Mouse (Mus musculus) heart, adult 2 months (tissue): ENCODE results near the gene Fam129b. TPM values are rescaled to one million over a fixed set of nuclear protein-coding genes. Genes with fewer than 3 reads are reported as not detected.
A peak's percentile ranks its signal among the peaks of the same experiment; 100 is the strongest.

Experiments
- DNase-seq, 2 experiments: peaks; one replicate each; pipeline ENCODE4 v3.0.0; 2021
- H3K27ac ChIP-seq: fragments of 200-600 bp; 2 replicates; pipeline ENCODE4 v1.8.1; 2022
- H3K27me3 ChIP-seq: fragments of 200-500 bp; 2 replicates; pipeline ENCODE4 v1.6.1; 2012; ENCODE audit warnings: mild to moderate bottlenecking, low read length, inconsistent platforms, mixed read lengths; ENCODE audit not compliant: control insufficient read depth, insufficient read depth
- H3K36me3 ChIP-seq: fragments of 200-500 bp; 2 replicates; pipeline ENCODE4 v1.6.1; 2012; ENCODE audit warnings: low read length, inconsistent platforms; ENCODE audit not compliant: control insufficient read depth, insufficient read depth
- H3K4me1 ChIP-seq: fragments of 200-500 bp; 2 replicates; pipeline ENCODE4 v1.6.1; 2011; ENCODE audit warnings: low read length; ENCODE audit not compliant: control insufficient read depth, insufficient read depth
- H3K4me3 ChIP-seq: fragments of 200-600 bp; 2 replicates; pipeline ENCODE4 v1.8.1; 2022
- H3K79me2 ChIP-seq: fragments of 200-500 bp; replicated peaks from 2 replicates; pipeline ENCODE4 v1.6.1; 2012; ENCODE audit warnings: mild to moderate bottlenecking, inconsistent platforms, low read length, moderate library complexity, mixed read lengths; ENCODE audit not compliant: control insufficient read depth, insufficient read depth
- H3K9ac ChIP-seq: fragments of 200-500 bp; 2 replicates; pipeline ENCODE4 v1.6.1; 2012; ENCODE audit warnings: low read depth, mild to moderate bottlenecking, control low read depth, inconsistent platforms, low read length, mixed read lengths
- CTCF ChIP-seq: fragments of 200-600 bp; IDR thresholded peaks from 2 replicates; pipeline ENCODE4 v1.8.1; 2022; ENCODE audit warnings: antibody characterized with exemption, mild to moderate bottlenecking, moderate library complexity
- EP300 ChIP-seq: fragments of 200-500 bp; IDR thresholded peaks from 2 replicates; pipeline ENCODE4 v1.6.1; 2011; ENCODE audit warnings: low read depth, low read length, control low read depth; ENCODE audit not compliant: insufficient read depth
- POLR2A ChIP-seq: fragments of 200-500 bp; IDR thresholded peaks from 2 replicates; pipeline ENCODE4 v1.6.1; 2011; ENCODE audit warnings: mild to moderate bottlenecking, low read depth, low read length, control low read depth; ENCODE audit not compliant: insufficient read depth
- WGBS: fragments of 180-500 bp; shearing (Covaris S2); methylation state at CpG from one replicate; pipeline ENCODE4 v1.1.7; 2018; 5-methylcytosine and 5-hydroxymethylcytosine counted together
- intact Hi-C: fragments of 180-260 bp; cut with DNase I; formaldehyde crosslinking; loops from one replicate; pipeline ENCODE4 v1.15.1; 2025
- polyA plus RNA-seq: library from polyadenylated mRNA; depleted of rRNA; stranded (reverse); fragments of >200 nt; gene quantifications from 2 replicates; pipeline ENCODE4 v1.2.3, GENCODE M21; 2012
- total RNA-seq, 2 experiments: library from RNA; stranded (reverse); gene quantifications; 2 replicates each; pipeline ENCODE4 v1.2.3; 2021

Gene Fam129b
- total and polyA plus RNA-seq, 3 experiments = 19.5 to 21.0 (median 20.0) TPM

DNA sequence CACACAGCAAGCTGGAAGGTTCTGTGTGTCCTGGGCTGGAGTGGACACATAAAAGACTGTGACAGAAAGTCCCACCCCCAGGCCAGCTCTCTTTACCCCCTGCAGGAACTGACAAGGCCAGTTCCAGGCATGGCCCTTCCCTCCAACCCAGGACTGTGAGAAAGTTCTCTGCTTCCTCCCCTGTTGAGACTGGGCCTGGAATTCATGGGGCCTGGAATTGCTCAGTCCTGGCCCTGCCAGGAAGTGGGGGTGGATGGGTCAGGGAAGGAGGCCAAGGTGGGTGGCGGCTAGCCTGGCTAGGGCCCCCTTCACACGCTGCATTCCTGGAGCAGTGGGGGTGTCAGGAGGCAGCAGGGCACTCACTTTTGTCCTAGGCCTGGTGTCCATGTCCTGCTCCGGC, 39.0 kb downstream of the Fam129b start:
- intact Hi-C loops = no loop called here
- Histone ChIP-seq H3K36me3 (no peaks in the 10 kb centered on the region; the same call in 1 of the 2 replicates), H3K27ac (peak overlapping the region; percentile 83), H3K79me2 (no peaks in the 10 kb centered on the region), H3K4me1 (peaks cover 11% of the 10 kb centered on the region), H3K9ac (peak overlapping the region; percentile 44), H3K4me3 (no peak overlapping the region), H3K27me3 (no peaks in the 10 kb centered on the region)
- peak; percentile 74 to 80 for DNase-seq
- WGBS = 13% methylated on average over 3 of the region's 3 CpGs
- TF ChIP-seq CTCF (no peak), POLR2A (no peak), EP300 (peak; percentile 71; the same call in 1 of the 2 replicates)

GRCm38 (mm10) chr2:32917526-32917925, 41.6 kb downstream of the Fam129b start:
- Histone ChIP-seq H3K4me1 (peaks cover 11% of the 10 kb centered on the region), H3K4me3 (no peak overlapping the region), H3K79me2 (no peaks in the 10 kb centered on the region), H3K27me3 (no peaks in the 10 kb centered on the region), H3K27ac (peak overlapping the region; percentile 33; the same call in 1 of the 2 replicates), H3K9ac (no peak overlapping the region), H3K36me3 (no peaks in the 10 kb centered on the region; the same call in 1 of the 2 replicates)
- WGBS = 57% methylated on average over 11 of the region's 11 CpGs
- DNase-seq = peak; percentile 51 to 75
- intact Hi-C loops = no loop called here
- TF ChIP-seq CTCF (no peak), EP300 (no peak), POLR2A (no peak)

DNA sequence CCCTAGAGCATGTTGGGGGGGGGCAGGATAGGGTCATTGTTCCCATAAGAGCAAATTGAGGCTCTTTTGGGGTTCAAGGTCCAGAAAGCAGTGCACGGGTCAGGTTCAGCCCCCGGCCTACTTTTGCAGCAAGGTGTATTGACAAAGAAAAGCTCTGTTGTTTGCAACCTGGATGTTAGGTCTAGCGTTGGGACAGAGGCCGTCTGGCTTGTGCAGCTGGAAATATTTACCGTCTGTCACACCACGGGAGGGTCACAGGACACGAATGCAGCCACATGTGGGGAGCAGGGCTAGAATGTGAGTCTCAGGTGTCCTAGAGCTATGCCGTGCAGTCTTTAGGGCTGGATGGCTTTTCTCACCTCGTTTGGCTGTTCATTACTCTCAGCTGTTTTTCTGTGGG, 42.5 kb downstream of the Fam129b start:
- H3K79me2 ChIP-seq = no peaks in the 10 kb centered on the region
- peaks cover 11% of the 10 kb centered on the region for H3K4me1 ChIP-seq
- TF ChIP-seq CTCF (no peak), POLR2A (no peak), EP300 (no peak)
- no peak overlapping the region for H3K4me3 ChIP-seq
- H3K27me3 ChIP-seq = no peaks in the 10 kb centered on the region
- intact Hi-C loops = no loop called here
- H3K27ac ChIP-seq = no peak overlapping the region
- 84% methylated on average over 9 of the region's 9 CpGs for WGBS
- no peaks in the 10 kb centered on the region; the same call in 1 of the 2 replicates for H3K36me3 ChIP-seq
- DNase-seq = no peak
- H3K9ac ChIP-seq = no peak overlapping the region

DNA sequence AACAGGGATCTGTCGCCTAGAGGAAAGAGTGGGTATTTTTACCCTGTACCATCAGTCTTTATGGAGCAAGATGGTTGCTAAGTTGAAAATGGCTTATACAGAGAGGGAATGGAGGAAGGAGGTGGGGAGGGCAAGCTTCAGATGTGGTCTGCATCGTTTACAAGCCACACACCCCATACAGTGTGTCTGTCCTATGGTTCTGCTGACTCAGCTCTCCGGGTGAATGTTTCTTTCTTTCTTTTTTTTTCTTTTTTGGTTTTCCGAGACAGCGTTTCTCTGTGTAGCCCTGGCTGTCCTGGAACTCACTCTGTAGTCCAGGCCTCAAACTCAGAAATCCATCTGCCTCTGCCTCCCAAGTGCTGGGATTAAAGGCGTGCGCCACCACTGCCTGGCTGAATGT, 45.3 kb downstream of the Fam129b start:
- H3K4me3 ChIP-seq = no peak overlapping the region
- H3K36me3 ChIP-seq = no peaks in the 10 kb centered on the region
- TF ChIP-seq CTCF (no peak), EP300 (no peak), POLR2A (no peak)
- intact Hi-C loops = no loop called here
- no peaks in the 10 kb centered on the region for H3K27me3 ChIP-seq
- no peak for DNase-seq
- H3K4me1 ChIP-seq = no peaks in the 10 kb centered on the region
- WGBS = 85% methylated on average over 7 of the region's 7 CpGs
- H3K27ac ChIP-seq = no peak overlapping the region
- H3K9ac ChIP-seq = no peak overlapping the region
- H3K79me2 ChIP-seq = no peaks in the 10 kb centered on the region

DNA sequence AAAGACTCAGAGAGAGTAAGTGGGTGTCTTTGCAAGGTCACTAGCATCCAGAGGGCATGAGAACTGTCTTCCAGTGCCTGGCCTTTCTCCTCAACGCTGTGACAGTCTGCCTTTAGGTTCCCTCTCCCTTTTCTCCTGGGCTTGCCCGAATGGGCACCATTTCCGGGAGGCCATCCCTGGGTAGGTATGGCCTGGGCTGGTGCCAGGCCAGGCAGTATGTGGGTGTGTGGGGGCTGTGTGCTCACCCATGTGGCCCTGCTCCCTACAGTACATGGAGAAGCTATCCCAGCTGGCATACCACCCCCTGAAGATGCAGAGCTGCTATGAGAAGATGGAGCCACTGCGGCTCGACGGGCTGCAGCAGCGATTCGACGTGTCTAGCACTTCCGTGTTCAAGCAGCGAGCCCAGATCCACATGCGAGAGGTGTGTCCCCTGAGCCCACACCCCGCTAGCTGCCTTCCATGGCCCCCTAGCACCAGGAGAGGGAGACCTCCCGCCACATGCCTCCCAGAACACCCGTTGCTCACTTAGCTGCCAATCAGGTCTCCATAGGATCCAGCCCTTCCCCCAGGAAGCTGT, 46.0 kb downstream of the Fam129b start:
- DNase-seq = no peak
- Histone ChIP-seq H3K79me2 (no peaks in the 10 kb centered on the region), H3K27ac (no peak overlapping the region), H3K9ac (no peak overlapping the region), H3K36me3 (no peaks in the 10 kb centered on the region), H3K4me3 (no peak overlapping the region), H3K27me3 (no peaks in the 10 kb centered on the region), H3K4me1 (no peaks in the 10 kb centered on the region)
- TF ChIP-seq CTCF (no peak), EP300 (no peak), POLR2A (no peak)
- WGBS = 89% methylated on average over 15 of the region's 15 CpGs
- intact Hi-C loops = no loop called here

DNA sequence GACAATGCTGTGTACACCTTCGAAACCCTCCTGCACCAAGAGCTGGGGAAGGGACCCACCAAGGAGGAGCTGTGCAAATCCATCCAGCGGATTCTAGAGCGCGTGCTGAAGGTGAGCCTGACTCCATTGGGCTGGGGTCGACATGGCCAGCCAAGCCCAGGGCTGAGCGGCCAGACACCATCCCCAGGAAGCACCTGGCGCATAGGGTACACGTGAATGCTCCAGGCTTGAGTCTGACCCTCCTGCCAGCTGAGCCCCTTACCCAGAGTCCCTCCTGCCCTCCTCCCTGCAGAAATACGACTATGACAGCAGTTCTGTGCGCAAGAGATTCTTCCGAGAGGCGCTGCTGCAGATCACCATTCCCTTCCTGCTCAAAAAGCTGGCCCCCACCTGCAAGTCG, 46.6 kb downstream of the Fam129b start:
- H3K27ac ChIP-seq = no peak overlapping the region
- no peak for TF ChIP-seq CTCF
- no peak for TF ChIP-seq EP300
- TF ChIP-seq POLR2A = no peak
- no peak for DNase-seq
- intact Hi-C loops = no loop called here
- no peaks in the 10 kb centered on the region for H3K79me2 ChIP-seq
- H3K4me3 ChIP-seq = no peak overlapping the region
- no peaks in the 10 kb centered on the region for H3K36me3 ChIP-seq
- no peaks in the 10 kb centered on the region for H3K4me1 ChIP-seq
- H3K27me3 ChIP-seq = no peaks in the 10 kb centered on the region
- H3K9ac ChIP-seq = no peak overlapping the region
- WGBS = 85% methylated on average over 13 of the region's 13 CpGs
